Mouse (Mus musculus) olfactory bulb, adult 2 months (tissue): ENCODE data around the gene Utrn.

Source experiments
- CTCF ChIP-seq: fragments of 200-500 bp; IDR thresholded peaks from 2 replicates; pipeline ENCODE4 v1.5.1; 2012; ENCODE audit warnings: low read depth, mild to moderate bottlenecking, low read length, moderate library complexity; ENCODE audit not compliant: insufficient read depth
- POLR2A ChIP-seq: fragments of 200-500 bp; IDR thresholded peaks from 2 replicates; pipeline ENCODE4 v1.6.1; 2012; ENCODE audit warnings: mild to moderate bottlenecking, low read depth, low read length, moderate library complexity; ENCODE audit not compliant: insufficient read depth

- TF ChIP-seq CTCF (no peak), POLR2A (no peak)
Measured at GRCm38 (mm10) chr10:12860331-12860730, 8.8 kb downstream of the Utrn start.
